Mouse (Mus musculus) testis, adult 2 months (tissue): Measurements from ENCODE around the gene Fance.

Experiments used
- CTCF ChIP-seq: fragments of 200-500 bp; IDR thresholded peaks from 2 replicates; pipeline ENCODE4 v1.5.1; 2012; ENCODE audit warnings: low read depth, mild to moderate bottlenecking, inconsistent platforms, low read length, moderate library complexity; ENCODE audit not compliant: control insufficient read depth, insufficient read depth, insufficient replicate concordance
- POLR2A ChIP-seq: fragments of 200-500 bp; IDR thresholded peaks from 2 replicates; pipeline ENCODE4 v1.6.1; 2012; ENCODE audit warnings: low read depth, mild to moderate bottlenecking, inconsistent platforms, low read length, moderate library complexity; ENCODE audit not compliant: control insufficient read depth

DNA sequence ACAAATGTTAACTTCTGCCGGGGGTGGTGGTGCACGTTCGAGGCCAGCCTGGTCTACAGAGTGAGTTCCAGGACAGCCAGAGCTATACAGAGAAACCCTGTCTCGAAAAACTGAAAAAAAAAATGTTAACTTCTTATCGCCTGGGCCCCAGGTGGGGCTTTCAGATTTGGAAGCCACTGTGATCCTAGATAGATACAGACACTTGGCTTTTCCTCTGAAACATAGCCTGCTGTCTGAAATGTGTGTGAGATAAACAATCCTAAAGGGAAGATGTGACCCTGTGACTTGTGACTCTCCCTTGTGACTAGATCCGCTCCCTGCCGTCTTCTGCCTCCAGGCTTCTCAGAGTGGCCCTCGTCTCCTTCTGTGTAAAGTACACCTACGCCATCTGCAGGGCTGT is 4.4 kb downstream of the Fance start:
- TF ChIP-seq CTCF: no peak
- TF ChIP-seq POLR2A: no peak
